Mouse (Mus musculus) urinary bladder, postnatal 0 days (tissue): ENCODE results near the gene Ms4a15. TPM values are rescaled to one million over a fixed set of nuclear protein-coding genes. Genes with fewer than 3 reads are reported as not detected.

ENCODE experiments used
- polyA plus RNA-seq: library from polyadenylated mRNA; unstranded; fragments of >200 nt; fragmentation: Nextera tagmentation; extraction: Ambion mirVana; gene quantifications from 2 replicates; pipeline ENCODE4 v1.2.1, GENCODE M21; 2015

Ms4a15 gene
- polyA plus RNA-seq, result not detected in 2 replicates

DNA sequence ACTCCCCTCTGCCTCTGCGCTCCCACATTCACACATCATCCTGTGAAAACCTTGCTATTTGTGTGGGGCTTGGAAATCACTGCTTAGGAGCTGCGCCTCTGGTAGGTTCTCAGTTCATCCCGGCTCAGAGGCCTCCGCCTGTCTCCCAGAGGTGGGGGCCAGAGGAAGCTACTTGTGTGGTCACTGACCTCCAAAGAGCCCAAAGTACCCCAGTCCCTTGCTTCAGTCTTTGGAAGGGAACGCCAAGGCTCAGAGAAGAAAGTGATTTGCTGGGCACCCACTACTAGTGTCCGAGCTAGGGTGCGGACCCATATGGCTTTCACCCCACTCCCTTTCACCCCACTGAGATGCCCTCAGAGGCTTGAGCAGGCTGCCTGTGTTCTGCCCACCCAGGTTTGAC lies at the start of gene Ms4a15:
Ms4a15 (minus strand) TSS at position 101 of the 400 bp plus-strand sequence.

DNA sequence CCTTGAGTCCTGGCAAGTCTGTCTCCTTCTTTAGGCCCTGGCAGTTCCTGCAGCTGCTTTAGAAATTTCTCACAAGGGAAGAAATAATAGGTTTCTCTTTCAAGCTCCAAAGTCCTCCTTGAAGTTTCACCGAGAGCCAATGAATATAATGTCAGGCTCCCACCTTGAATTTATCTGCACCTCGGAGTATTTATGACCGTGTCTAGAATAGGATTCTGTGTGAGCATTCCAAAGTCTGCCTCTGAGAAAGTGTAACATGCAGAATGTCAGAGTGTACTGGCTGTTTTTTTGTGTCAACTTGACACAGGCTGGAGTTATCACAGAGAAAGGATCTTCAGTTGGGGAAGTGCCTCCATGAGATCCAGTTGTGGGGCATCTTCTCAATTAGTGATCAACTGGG lies 24.8 kb upstream of the Ms4a15 start, which contains the start of gene Ms4a18:
Ms4a18 (minus strand) TSS at position 141 of the 400 bp plus-strand sequence.

DNA sequence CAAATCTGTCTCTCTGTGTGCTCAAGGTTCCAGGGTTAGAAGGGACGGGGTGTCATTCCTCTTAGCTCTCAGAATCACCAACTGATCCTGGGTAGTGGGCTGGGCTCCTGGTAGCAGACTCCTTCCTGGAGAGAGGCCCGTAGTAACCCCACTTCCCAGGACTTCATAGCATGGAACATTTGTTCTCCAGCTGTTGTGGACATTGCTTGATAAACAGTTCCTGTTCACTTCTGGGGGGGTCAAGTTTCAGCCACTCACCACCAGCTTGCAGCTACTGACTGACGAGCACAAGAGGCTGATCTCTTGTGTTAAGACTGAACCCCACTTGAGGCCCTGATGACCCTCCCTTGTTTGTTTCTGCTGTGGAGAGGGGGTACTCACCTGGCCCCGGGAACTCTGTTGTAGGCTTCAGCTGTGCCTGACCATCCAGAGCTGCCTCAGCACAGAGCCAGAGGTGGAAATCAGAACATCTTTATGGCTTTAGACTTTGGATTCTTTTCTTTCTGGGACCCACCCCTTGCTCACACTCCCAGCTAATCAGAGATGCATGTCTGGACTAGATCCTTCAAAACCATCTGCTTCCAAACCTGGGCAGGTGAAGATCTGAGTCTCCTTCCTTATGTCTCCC lies 18.7 kb downstream of the Ms4a15 start, which contains the start of gene Ms4a10:
Ms4a10 (minus strand) TSS at position 433 of the 628 bp plus-strand sequence.

DNA sequence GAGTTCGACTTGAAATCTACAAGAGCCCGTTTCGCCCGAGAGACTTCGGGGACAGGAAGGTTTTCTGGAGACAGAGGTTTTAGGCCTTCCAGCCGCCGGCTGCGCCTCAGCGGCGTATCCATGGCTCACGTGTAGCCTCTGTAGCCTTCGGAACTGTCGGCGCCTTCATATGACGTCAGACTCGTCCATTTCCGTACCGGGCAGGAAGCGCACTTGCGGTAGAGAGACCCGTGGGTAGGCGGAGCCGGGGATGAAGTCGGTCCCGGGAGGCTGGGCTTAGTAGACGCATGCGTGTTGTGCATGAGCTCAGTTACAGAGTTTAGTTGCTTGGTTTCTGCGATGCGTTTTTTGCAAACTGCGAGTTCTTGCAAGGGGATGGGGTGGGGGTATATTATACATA lies 43.9 kb downstream of the Ms4a15 start, which contains the start of gene Ccdc86:
Ccdc86 (minus strand) TSS at position 155 of the 400 bp plus-strand sequence.

DNA sequence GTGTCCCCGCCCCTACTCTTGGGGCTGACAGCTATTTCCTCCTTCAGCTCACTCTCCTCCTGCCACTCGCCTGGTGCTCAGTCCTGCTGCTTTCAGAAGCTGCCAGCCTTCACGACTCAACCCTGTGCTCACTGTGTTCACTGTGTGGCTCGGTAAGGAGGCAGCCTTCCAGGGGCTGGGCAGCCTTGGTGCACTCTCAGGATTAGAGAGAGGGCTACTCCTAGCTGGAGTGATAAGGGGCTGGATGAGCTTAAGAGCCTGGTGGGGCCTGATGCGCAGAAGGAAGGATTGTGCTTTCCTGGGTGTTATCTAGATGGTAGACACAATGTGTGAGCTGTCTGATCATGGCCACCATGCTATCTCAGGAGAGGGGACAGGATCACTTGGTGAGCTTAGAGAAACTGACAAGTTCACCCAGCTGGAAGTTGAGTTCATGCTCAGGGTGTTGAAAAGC lies 55.9 kb downstream of the Ms4a15 start, which contains the start of gene Ptgdr2:
Ptgdr2 (plus strand) TSS at position 51 of the 454 bp plus-strand sequence.

Other genes with a start within 250 kb of the Ms4a15 start
- not detected in 2 replicates for gene Cd6, start 163.2 kb downstream of the Ms4a15 start, polyA plus RNA-seq
- gene Slc15a3, start 153.5 kb downstream of the Ms4a15 start, polyA plus RNA-seq, result 0.96 and 3.0 TPM in 2 replicates
- 11.1 and 12.4 TPM in 2 replicates for gene Tmem132a, start 123.3 kb downstream of the Ms4a15 start, polyA plus RNA-seq
- gene Tmem109, start 111.2 kb downstream of the Ms4a15 start, polyA plus RNA-seq, result 119 and 130 TPM in 2 replicates
- 17.2 and 19.5 TPM in 2 replicates for gene Prpf19, start 98.0 kb downstream of the Ms4a15 start, polyA plus RNA-seq
- 0.24 and 0.46 TPM in 2 replicates for gene Zp1, start 72.6 kb downstream of the Ms4a15 start, polyA plus RNA-seq
- 0.11 TPM in 1 of 2 replicates, not detected in the other for gene Ptgdr2, start 56.1 kb downstream of the Ms4a15 start, polyA plus RNA-seq
- 20.8 and 21.6 TPM in 2 replicates for gene Ccdc86, start 44.0 kb downstream of the Ms4a15 start, polyA plus RNA-seq
- 0.17 and 0.27 TPM in 2 replicates for gene Ms4a10, start 18.6 kb downstream of the Ms4a15 start, polyA plus RNA-seq
- gene Ms4a18, start 24.8 kb upstream of the Ms4a15 start, polyA plus RNA-seq, result not detected in 2 replicates
- 0.87 and 8.1 TPM in 2 replicates for gene Ms4a8a, start 87.9 kb upstream of the Ms4a15 start, polyA plus RNA-seq
- not detected in 2 replicates for gene 1700017D01Rik, start 137.6 kb upstream of the Ms4a15 start, polyA plus RNA-seq
- not detected in 2 replicates for gene 1700025F22Rik, start 172.1 kb upstream of the Ms4a15 start, polyA plus RNA-seq
- not detected in 2 replicates for gene Ms4a13, start 203.5 kb upstream of the Ms4a15 start, polyA plus RNA-seq
- not detected in 2 replicates for gene Ms4a12, start 239.2 kb upstream of the Ms4a15 start, polyA plus RNA-seq